Mouse (Mus musculus): Measurements from ENCODE around the gene Kdf1. TPM values are rescaled to one million over a fixed set of nuclear protein-coding genes. Genes with fewer than 3 reads are reported as not detected.

The Kdf1 gene
- polyA plus RNA-seq, 1 experiment, result 3.4 TPM

DNA sequence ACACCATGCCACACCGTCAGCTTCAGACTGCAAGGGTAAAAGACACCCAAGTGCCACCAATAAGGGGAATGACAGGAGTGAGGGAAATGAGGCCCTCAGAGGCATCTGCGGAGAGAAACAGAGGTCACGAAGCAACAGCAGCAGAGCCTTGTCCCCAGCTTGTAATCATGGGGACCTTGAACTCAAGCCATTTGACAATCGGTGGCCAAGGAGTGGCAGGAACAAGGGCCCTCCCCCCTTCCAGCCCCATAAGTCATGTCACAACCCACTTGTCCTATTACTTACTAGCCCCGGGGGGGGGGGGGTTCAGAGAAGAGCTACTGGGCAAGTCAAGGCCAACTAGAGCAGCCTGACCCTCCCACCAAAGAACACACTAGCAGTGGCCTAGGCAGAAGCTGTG lies 17.9 kb downstream of the Kdf1 start:
- Histone ChIP-seq H3K4me3 (ENCODE audit: control insufficient read depth, low read depth, low read length) (no peak overlapping the region), H3K27ac (ENCODE audit: control insufficient read depth, insufficient read depth, low read depth, low read length) (no peak overlapping the region), H3K4me1 (ENCODE audit: control insufficient read depth, insufficient read depth, low read length) (peaks cover 3% of the 10 kb centered on the region; the same call in 1 of the 2 replicates), H3K36me3 (ENCODE audit: control insufficient read depth, insufficient read depth, low read length) (peaks cover 5% of the 10 kb centered on the region; the same call in 1 of the 2 replicates), H3K27me3 (ENCODE audit: control insufficient read depth, insufficient read depth, low read length) (no peaks in the 10 kb centered on the region)
- TF ChIP-seq CTCF (IDR thresholded peaks at IDR 0.05; ENCODE audit: control insufficient read depth, insufficient read depth, insufficient replicate concordance, low read depth, low read length) (no peak), POLR2A (IDR thresholded peaks at IDR 0.05; ENCODE audit: control insufficient read depth, low read depth, low read length) (no peak)

DNA sequence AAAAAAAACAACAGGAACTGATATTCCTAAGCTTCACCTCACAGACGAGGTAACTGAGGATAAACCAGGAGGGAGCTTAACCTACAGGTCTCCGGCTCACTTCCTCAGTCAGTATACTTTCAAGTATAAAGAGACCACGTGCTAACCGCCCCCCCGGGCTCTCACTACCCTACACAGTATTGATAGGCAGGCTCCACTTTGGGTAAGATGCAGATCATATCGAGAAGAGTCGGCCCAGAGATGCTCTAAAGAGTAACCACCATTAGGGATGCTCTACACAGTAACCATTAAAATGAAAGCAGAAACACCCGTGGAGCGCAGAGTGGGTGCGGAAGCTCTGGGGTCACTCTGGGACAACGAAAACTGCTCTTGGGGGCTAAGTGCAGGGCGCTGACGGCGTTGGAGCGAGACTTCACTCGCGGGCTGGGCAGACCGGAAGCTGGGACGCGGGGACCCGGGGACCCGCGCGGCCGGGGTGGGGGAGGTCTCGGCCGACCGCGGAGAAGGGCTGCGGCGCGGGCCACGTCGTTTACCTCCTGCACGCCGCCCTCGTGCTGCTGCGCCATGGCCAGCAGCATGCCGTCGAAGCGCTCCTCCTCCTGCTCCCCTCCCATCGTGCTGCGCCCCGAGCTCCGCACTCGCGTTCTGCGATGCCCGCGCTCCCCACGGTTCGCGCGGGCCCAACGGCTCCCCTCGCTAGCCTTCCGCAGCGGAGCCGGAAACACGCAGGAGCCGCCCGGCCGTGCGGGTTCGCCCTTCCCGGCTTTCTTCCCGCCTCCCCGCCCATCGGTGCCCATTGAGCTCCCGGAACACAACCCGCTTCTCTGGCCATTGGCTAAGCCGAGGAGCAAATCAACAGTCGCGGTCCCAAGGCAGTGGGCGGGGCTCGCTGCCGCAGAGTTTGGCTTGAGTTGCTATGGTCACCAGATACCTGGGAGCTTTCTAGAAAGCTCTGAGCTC lies 26.8 kb downstream of the Kdf1 start, which contains the start of gene Nudc:
Nudc (minus strand) TSS at position 725 of the 960 bp plus-strand sequence.
- Histone ChIP-seq H3K4me3 (ENCODE audit: control insufficient read depth, low read depth, low read length) (peak within 1 kb of the TSS; percentile 91), H3K36me3 (ENCODE audit: control insufficient read depth, insufficient read depth, low read length) (no peaks in the 10 kb centered on the region), H3K4me1 (ENCODE audit: control insufficient read depth, insufficient read depth, low read length) (peaks cover 6% of the 10 kb centered on the region), H3K27ac (ENCODE audit: control insufficient read depth, insufficient read depth, low read depth, low read length) (peak within 1 kb of the TSS; percentile 92), H3K27me3 (ENCODE audit: control insufficient read depth, insufficient read depth, low read length) (no peaks in the 10 kb centered on the region)
- TF ChIP-seq POLR2A (IDR thresholded peaks at IDR 0.05; ENCODE audit: control insufficient read depth, low read depth, low read length) (peak; percentile 93), CTCF (IDR thresholded peaks at IDR 0.05; ENCODE audit: control insufficient read depth, insufficient read depth, insufficient replicate concordance, low read depth, low read length) (no peak)

DNA sequence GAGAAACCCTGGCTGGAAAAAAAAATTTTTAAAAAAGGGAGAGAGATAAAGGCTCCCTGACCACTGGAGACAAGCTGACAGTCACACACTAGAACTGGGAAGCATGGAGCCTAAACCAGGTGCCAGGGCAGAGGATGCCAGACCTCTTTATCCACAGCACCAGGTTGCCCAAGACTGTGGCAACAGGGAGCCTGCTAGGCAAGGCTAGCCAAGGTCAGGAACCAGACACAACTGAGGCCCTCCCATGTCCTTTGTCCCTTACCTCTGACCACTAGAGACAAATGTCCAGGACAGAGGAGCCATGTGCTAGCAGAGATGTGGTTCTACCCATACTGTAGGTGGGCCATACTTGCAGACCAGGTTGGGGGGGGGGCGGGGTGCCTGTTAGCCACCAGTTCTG lies 33.3 kb downstream of the Kdf1 start:
- no peak overlapping the region for H3K4me3 ChIP-seq (ENCODE audit: control insufficient read depth, low read depth, low read length)
- no peaks in the 10 kb centered on the region for H3K4me1 ChIP-seq (ENCODE audit: control insufficient read depth, insufficient read depth, low read length)
- TF ChIP-seq CTCF (IDR thresholded peaks at IDR 0.05; ENCODE audit: control insufficient read depth, insufficient read depth, insufficient replicate concordance, low read depth, low read length) (no peak), POLR2A (IDR thresholded peaks at IDR 0.05; ENCODE audit: control insufficient read depth, low read depth, low read length) (no peak)
- no peaks in the 10 kb centered on the region for H3K27me3 ChIP-seq (ENCODE audit: control insufficient read depth, insufficient read depth, low read length)
- H3K36me3 ChIP-seq (ENCODE audit: control insufficient read depth, insufficient read depth, low read length), result no peaks in the 10 kb centered on the region
- H3K27ac ChIP-seq (ENCODE audit: control insufficient read depth, insufficient read depth, low read depth, low read length), result no peak overlapping the region

DNA sequence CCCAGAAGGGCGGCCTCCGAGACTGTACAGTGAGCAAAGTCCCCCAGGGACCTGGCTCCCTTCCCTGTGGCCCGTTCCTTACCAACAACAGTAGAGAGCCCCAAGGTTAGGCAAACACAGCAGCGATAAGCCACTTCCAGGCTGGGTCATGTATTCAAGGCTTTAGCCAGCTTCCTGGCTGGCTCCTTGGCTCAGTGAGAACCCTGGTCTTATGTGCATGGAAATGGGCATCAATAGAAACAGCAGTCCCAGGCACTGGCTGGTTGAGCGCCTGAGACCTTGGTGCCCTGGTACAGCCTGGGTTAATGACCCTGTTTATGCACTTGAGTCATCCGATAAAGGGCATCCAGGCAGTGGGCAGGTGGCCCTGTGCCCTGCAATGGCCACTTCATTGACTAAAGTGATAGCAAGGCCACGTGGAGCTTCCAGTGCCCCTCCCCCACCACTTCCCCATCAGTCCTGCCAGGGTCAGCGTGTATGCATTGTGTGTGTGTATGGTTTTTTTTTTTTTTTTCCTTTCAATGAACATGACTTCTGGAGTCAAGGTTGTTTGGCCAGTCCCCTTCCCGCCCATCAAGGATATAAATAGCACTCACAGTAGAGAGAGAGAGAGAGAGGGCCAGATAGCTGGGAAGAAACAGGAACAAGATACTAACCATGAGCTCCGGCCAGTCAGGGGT lies 34.1 kb downstream of the Kdf1 start, which contains the start of gene Nr0b2:
Nr0b2 (plus strand) TSS at position 609 of the 680 bp plus-strand sequence.
- TF ChIP-seq CTCF (IDR thresholded peaks at IDR 0.05; ENCODE audit: control insufficient read depth, insufficient read depth, insufficient replicate concordance, low read depth, low read length), result no peak
- TF ChIP-seq POLR2A (IDR thresholded peaks at IDR 0.05; ENCODE audit: control insufficient read depth, low read depth, low read length), result no peak
- H3K27ac ChIP-seq (ENCODE audit: control insufficient read depth, insufficient read depth, low read depth, low read length), result no peak within 1 kb of the TSS
- no peak within 1 kb of the TSS for H3K4me3 ChIP-seq (ENCODE audit: control insufficient read depth, low read depth, low read length)
- no peaks in the 10 kb centered on the region for H3K4me1 ChIP-seq (ENCODE audit: control insufficient read depth, insufficient read depth, low read length)
- no peaks in the 10 kb centered on the region for H3K27me3 ChIP-seq (ENCODE audit: control insufficient read depth, insufficient read depth, low read length)
- no peaks in the 10 kb centered on the region for H3K36me3 ChIP-seq (ENCODE audit: control insufficient read depth, insufficient read depth, low read length)

DNA sequence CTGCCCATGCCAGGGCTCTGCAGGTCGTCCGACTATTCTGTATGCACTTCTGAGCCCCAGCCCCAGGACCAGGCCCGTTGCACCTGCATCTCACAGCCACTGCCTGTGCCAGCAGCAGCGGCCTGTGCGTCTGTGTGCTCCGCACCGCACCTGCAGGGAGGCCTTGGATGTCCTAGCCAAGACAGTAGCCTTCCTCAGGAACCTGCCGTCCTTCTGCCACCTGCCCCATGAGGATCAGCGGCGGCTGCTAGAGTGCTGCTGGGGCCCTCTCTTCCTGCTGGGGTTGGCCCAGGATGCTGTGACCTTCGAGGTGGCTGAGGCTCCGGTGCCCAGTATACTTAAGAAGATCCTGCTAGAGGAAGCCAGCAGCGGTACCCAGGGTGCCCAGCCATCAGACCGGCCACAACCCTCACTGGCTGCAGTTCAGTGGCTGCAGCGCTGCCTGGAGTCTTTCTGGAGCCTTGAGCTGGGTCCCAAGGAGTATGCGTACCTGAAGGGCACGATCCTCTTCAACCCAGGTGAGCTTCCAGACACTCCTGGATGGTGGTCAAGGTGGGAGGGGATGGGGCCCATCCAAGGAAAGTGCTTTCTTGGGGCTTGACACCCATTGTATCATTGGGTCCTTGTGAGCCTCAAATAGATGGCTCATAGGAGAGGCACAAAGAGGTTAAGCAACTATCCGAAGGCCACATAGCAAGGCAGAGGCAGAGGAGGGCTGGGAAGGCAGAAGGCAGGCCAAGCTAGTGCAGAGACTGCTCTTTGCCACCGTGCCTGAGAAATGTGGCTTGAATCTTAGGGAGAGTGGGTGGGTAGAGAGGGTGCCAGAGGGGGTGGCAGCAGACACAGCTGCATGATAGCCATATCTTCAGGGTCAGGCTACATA lies 34.9 kb downstream of the Kdf1 start:
- Histone ChIP-seq H3K4me1 (ENCODE audit: control insufficient read depth, insufficient read depth, low read length) (no peaks in the 10 kb centered on the region), H3K4me3 (ENCODE audit: control insufficient read depth, low read depth, low read length) (no peak overlapping the region), H3K27ac (ENCODE audit: control insufficient read depth, insufficient read depth, low read depth, low read length) (no peak overlapping the region), H3K36me3 (ENCODE audit: control insufficient read depth, insufficient read depth, low read length) (no peaks in the 10 kb centered on the region), H3K27me3 (ENCODE audit: control insufficient read depth, insufficient read depth, low read length) (no peaks in the 10 kb centered on the region)
- TF ChIP-seq POLR2A (IDR thresholded peaks at IDR 0.05; ENCODE audit: control insufficient read depth, low read depth, low read length) (no peak), CTCF (IDR thresholded peaks at IDR 0.05; ENCODE audit: control insufficient read depth, insufficient read depth, insufficient replicate concordance, low read depth, low read length) (no peak)

DNA sequence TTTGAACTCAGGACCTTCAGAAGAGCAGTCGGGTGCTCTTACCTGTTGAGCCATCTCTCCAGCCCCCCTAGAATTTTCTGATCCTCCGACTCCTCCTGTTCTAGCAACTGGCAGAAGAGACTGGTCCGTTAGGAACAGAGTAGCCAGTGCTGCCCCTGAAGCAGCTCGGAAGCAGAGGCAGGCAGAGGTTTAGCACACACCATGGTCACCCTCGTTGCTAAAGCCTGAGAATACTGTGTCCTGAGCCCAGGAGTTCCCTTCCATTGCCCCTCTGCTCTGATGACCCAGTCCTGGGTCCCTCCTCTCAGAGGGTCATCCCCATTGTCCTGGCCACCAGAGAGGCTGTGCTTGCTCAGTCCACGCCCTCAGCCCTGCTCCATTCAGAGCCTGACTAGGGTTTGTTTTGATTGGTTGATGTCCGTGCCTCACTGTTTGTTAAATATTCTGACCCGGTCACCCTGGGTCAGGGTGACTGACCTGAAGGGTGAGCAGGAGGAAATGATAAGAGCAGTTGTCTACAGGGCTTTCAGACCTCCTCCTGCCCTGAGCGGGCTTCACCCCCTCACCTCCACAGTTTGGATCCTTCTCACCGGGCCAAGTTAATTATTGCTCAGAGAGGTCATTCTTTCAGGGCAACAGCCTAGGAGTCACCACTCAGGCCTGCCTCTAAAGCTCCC lies 38.4 kb downstream of the Kdf1 start:
- H3K27me3 ChIP-seq (ENCODE audit: control insufficient read depth, insufficient read depth, low read length), result no peaks in the 10 kb centered on the region

More for the DNA sequence above, 38.4 kb downstream of the Kdf1 start:
- TF ChIP-seq POLR2A (IDR thresholded peaks at IDR 0.05; ENCODE audit: control insufficient read depth, low read depth, low read length) (no peak), CTCF (IDR thresholded peaks at IDR 0.05; ENCODE audit: control insufficient read depth, insufficient read depth, insufficient replicate concordance, low read depth, low read length) (no peak)
- Histone ChIP-seq H3K27ac (ENCODE audit: control insufficient read depth, insufficient read depth, low read depth, low read length) (no peak overlapping the region), H3K4me3 (ENCODE audit: control insufficient read depth, low read depth, low read length) (no peak overlapping the region), H3K36me3 (ENCODE audit: control insufficient read depth, insufficient read depth, low read length) (no peaks in the 10 kb centered on the region), H3K4me1 (ENCODE audit: control insufficient read depth, insufficient read depth, low read length) (no peaks in the 10 kb centered on the region)
